Mouse (Mus musculus): ENCODE measurements at regions not wholly inside any gene's neighbourhood (a gene's known extent, or its start where the extent isn't known, plus 50 kb on each side); places are given as distances from the start of the nearest gene placed in this dataset.

GRCm38 (mm10) chr15:24725170-24725569, 688.4 kb downstream of the Basp1 start:
- TF ChIP-seq CTCF (conservative IDR thresholded peaks at IDR 0.05; ENCODE audit: low read length): no peak
- no peak for TF ChIP-seq POU5F1 (IDR thresholded peaks at IDR 0.05; ENCODE audit: borderline replicate concordance, low read length)
- no peak for TF ChIP-seq NANOG (IDR thresholded peaks at IDR 0.05; ENCODE audit: borderline replicate concordance, low read length)
